Mouse (Mus musculus) small intestine, adult 2 months (tissue): ENCODE results near the gene Hormad2.

Experiments used
- CTCF ChIP-seq: fragments of 200-500 bp; IDR thresholded peaks from 2 replicates; pipeline ENCODE4 v1.5.1; 2012; ENCODE audit warnings: low read depth, mild to moderate bottlenecking, control low read depth, inconsistent platforms, low read length, moderate library complexity, mixed read lengths; ENCODE audit not compliant: insufficient replicate concordance, insufficient read length; ENCODE audit errors: extremely low read depth
- POLR2A ChIP-seq: fragments of 200-500 bp; IDR thresholded peaks from 2 replicates; pipeline ENCODE4 v1.6.1; 2012; ENCODE audit warnings: low read depth, mild to moderate bottlenecking, control low read depth, inconsistent platforms, low read length, moderate library complexity

DNA sequence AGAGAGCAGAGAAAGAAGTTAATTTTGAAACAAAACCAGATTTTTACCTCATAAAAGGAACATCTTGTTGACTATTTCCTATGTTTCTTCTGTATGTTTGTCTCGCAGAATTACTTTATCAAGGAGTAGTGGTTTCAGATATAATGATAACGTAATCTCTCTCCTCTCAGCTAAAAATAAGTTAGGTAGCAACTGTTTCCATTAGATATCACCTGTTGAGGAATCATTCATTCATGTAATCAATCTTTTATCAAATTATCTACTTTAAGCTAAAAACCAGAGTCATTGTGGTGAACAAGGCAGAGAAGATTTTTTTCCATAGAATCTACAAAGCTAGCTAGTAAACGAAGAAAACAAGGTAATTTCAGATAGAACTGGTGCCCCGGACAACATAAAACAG is 28.6 kb downstream of the Hormad2 start:
- TF ChIP-seq POLR2A (no peak), CTCF (no peak)
